Mouse (Mus musculus) kidney, embryonic 15.5 days (tissue): ENCODE results near the gene Nipal1. TPM values are rescaled to one million over a fixed set of nuclear protein-coding genes. Genes with fewer than 3 reads are reported as not detected.

Experiments
- ATAC-seq: fragments of 200-750 bp; cut with Nextera tagmentation; replicated peaks from 2 replicates; pipeline ENCODE4 v1.8.0; 2017; ENCODE audit warnings: moderate TSS enrichment; ENCODE audit not compliant: low FRiP score
- H3K27ac ChIP-seq: fragments of 300-500 bp; sonication (generic); 2 replicates; pipeline ENCODE4 v1.5.1; 2015; ENCODE audit warnings: mild to moderate bottlenecking, inconsistent platforms
- H3K27me3 ChIP-seq: fragments of 300-500 bp; sonication (generic); 2 replicates; pipeline ENCODE4 v1.6.1; 2015; ENCODE audit warnings: inconsistent platforms
- H3K36me3 ChIP-seq: fragments of 300-500 bp; sonication (generic); 2 replicates; pipeline ENCODE4 v1.6.1; 2015; ENCODE audit warnings: inconsistent platforms
- H3K4me1 ChIP-seq: fragments of 300-500 bp; sonication (generic); 2 replicates; pipeline ENCODE4 v1.6.1; 2015; ENCODE audit warnings: inconsistent platforms
- H3K4me2 ChIP-seq: fragments of 300-500 bp; sonication (generic); 2 replicates; pipeline ENCODE4 v1.6.1; 2015; ENCODE audit warnings: moderate library complexity, mild to moderate bottlenecking, inconsistent platforms
- H3K4me3 ChIP-seq: fragments of 300-500 bp; sonication (generic); replicated peaks from 2 replicates; pipeline ENCODE4 v1.5.1; 2015; ENCODE audit warnings: mild to moderate bottlenecking, inconsistent platforms
- H3K9ac ChIP-seq: fragments of 300-500 bp; sonication (generic); 2 replicates; pipeline ENCODE4 v1.6.1; 2015; ENCODE audit warnings: mild to moderate bottlenecking, inconsistent platforms
- H3K9me3 ChIP-seq: fragments of 300-500 bp; sonication (generic); replicated peaks from 2 replicates; pipeline ENCODE4 v1.6.1; 2016; ENCODE audit warnings: inconsistent platforms
- WGBS: fragments of 180-500 bp; shearing (Covaris S2); methylation state at CpG from one replicate; pipeline ENCODE4 v1.1.7; 2015; ENCODE audit warnings: mixed read lengths; 5-methylcytosine and 5-hydroxymethylcytosine counted together
- polyA plus RNA-seq: library from polyadenylated mRNA; unstranded; fragments of >200 nt; fragmentation: Nextera tagmentation; extraction: Ambion mirVana; gene quantifications from 2 replicates; pipeline ENCODE4 v1.2.1, GENCODE M21; 2015

The Nipal1 gene
- polyA plus RNA-seq, 1 experiment from 2014 or later, result 2.8 TPM

- Histone ChIP-seq H3K4me3 (peak overlapping the region; percentile 10; the same call in 1 of the 2 replicates), H3K9ac (no peak overlapping the region), H3K27me3 (no peaks in the 10 kb centered on the region), H3K36me3 (no peaks in the 10 kb centered on the region), H3K4me2 (peak overlapping the region; percentile 50), H3K9me3 (0 out of 2 replicates have a peak, but pooled peaks cover 6% of the 10 kb centered on the region), H3K4me1 (peaks cover 7% of the 10 kb centered on the region), H3K27ac (no peak overlapping the region)
- 37% methylated on average over 10 of the region's 10 CpGs for WGBS
- peak; percentile 43; the same call in 1 of the 2 replicates for ATAC-seq
Measured at GRCm38 (mm10) chr5:72706095-72706494, 58.5 kb downstream of the Nipal1 start.

GRCm38 (mm10) chr5:72706722-72707121, 59.1 kb downstream of the Nipal1 start:
- no peaks in the 10 kb centered on the region for H3K36me3 ChIP-seq
- H3K4me3 ChIP-seq, result peak overlapping the region; percentile 10
- H3K27me3 ChIP-seq, result no peaks in the 10 kb centered on the region
- H3K27ac ChIP-seq, result no peak overlapping the region
- 43% methylated on average over 10 of the region's 10 CpGs for WGBS
- ATAC-seq, result peak; percentile 60
- H3K9me3 ChIP-seq, result 0 out of 2 replicates have a peak, but pooled peaks cover 2% of the 10 kb centered on the region
- H3K9ac ChIP-seq, result no peak overlapping the region
- H3K4me2 ChIP-seq, result peak overlapping the region; percentile 50
- peaks cover 7% of the 10 kb centered on the region for H3K4me1 ChIP-seq

- no peak overlapping the region for H3K4me2 ChIP-seq
- peaks cover 7% of the 10 kb centered on the region for H3K4me1 ChIP-seq
- 63% methylated on average over 13 of the region's 13 CpGs for WGBS
- H3K27me3 ChIP-seq, result no peaks in the 10 kb centered on the region
- no peak for ATAC-seq
- no peak overlapping the region for H3K27ac ChIP-seq
- no peak overlapping the region for H3K4me3 ChIP-seq
- no peaks in the 10 kb centered on the region for H3K36me3 ChIP-seq
- H3K9me3 ChIP-seq, result 0 out of 2 replicates have a peak, but pooled peaks cover 2% of the 10 kb centered on the region
- H3K9ac ChIP-seq, result no peak overlapping the region
Measured at GRCm38 (mm10) chr5:72709451-72709850, 61.9 kb downstream of the Nipal1 start.

DNA sequence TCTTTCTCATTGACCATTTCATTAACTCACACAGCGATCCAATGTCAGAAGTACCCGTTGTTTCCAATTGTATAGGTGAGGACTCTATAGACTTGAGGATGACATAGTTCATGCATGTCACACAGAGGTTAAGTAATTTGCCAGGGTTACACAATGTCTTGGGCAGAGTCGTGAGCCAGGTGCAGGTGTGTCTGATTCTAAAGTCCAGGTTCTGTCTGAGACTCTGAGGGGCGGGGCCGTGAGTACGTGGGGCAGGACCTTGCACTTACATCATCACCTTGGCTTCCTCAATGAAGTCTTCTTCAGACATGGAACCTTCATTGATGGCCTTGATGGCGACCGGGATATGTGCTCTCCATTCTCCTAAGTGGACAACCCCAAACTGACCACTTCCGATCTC, 62.4 kb downstream of the Nipal1 start:
- Histone ChIP-seq H3K9me3 (no peaks in the 10 kb centered on the region), H3K4me2 (no peak overlapping the region), H3K27ac (no peak overlapping the region), H3K4me1 (peaks cover 7% of the 10 kb centered on the region), H3K27me3 (no peaks in the 10 kb centered on the region), H3K9ac (no peak overlapping the region), H3K4me3 (no peak overlapping the region), H3K36me3 (no peaks in the 10 kb centered on the region)
- ATAC-seq, result no peak
- 92% methylated on average over 9 of the region's 9 CpGs for WGBS

DNA sequence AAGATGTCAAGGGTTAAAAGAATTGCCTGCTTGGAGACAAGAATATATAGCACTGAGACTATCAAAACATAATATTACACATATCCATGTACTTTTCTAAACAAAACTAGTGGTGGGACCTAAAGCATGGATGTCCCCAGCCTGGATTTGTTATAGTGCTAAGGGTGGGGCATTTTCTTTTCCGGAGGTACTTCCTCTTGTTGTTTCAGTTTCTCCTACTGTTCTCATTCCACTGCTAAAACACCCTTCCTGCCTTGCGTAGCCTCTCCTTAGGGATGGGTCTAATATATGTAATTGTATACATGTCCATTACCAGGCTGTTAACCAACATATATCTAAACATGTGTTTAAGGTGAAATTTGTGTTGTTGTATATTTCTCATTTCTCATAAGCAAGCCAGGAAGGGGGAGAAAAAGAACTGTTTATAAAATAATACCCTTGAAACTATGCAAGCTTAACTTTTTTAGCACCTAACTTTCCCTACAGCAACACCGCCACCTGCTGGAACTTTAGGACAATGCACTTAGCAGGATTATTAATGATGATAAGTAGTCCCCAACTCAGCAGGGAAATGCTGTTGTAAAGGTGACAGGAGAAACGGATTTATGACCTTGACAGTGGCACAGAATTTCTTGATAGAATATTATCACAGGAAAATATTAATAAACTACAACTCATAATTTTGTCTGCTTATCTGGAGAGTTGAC, 63.1 kb downstream of the Nipal1 start:
- WGBS, result 25% methylated on average over 4 of the region's 4 CpGs
- Histone ChIP-seq H3K4me1 (peaks cover 7% of the 10 kb centered on the region), H3K9me3 (no peaks in the 10 kb centered on the region), H3K4me3 (no peak overlapping the region), H3K9ac (no peak overlapping the region), H3K4me2 (no peak overlapping the region), H3K36me3 (no peaks in the 10 kb centered on the region), H3K27me3 (no peaks in the 10 kb centered on the region), H3K27ac (no peak overlapping the region)
- ATAC-seq, result 0 out of 2 replicates have a peak, but pooled peaks have one; percentile 10

- H3K9me3 ChIP-seq, result no peaks in the 10 kb centered on the region
- no peak overlapping the region for H3K9ac ChIP-seq
- H3K4me1 ChIP-seq, result no peaks in the 10 kb centered on the region
- H3K4me2 ChIP-seq, result no peak overlapping the region
- no peak for ATAC-seq
- WGBS, result 56% methylated on average over 7 of the region's 7 CpGs
- H3K4me3 ChIP-seq, result no peak overlapping the region
- no peaks in the 10 kb centered on the region for H3K27me3 ChIP-seq
- H3K27ac ChIP-seq, result no peak overlapping the region
- no peaks in the 10 kb centered on the region for H3K36me3 ChIP-seq
Measured at GRCm38 (mm10) chr5:72720587-72720986, 73.0 kb downstream of the Nipal1 start.

Other genes starting within 250 kb of the Nipal1 start
- 5.4 and 6.0 TPM in 2 replicates for gene Corin, start 143.3 kb upstream of the Nipal1 start, polyA plus RNA-seq
- 18.4 and 18.6 TPM in 2 replicates for gene Nfxl1, start 88.1 kb upstream of the Nipal1 start, polyA plus RNA-seq
- 0.39 and 0.46 TPM in 2 replicates for gene Zar1, start 66.5 kb upstream of the Nipal1 start, polyA plus RNA-seq
- 0.23 and 0.58 TPM in 2 replicates for gene Gm5868, start 60.2 kb upstream of the Nipal1 start, polyA plus RNA-seq
- gene Cnga1, start 3.5 kb upstream of the Nipal1 start, polyA plus RNA-seq, result not detected in 2 replicates
- gene Txk, start 105.0 kb downstream of the Nipal1 start, polyA plus RNA-seq, result 0.10 TPM in 1 of 2 replicates, not detected in the other
- 8.4 and 8.6 TPM in 2 replicates for gene Tec, start 220.7 kb downstream of the Nipal1 start, polyA plus RNA-seq